Mouse (Mus musculus) MEL (cell line): Measurements from ENCODE around the gene Dynlt1a.
"Not testable (repeated sequence)": the region's sequence is repeated elsewhere in the genome, so short reads cannot be mapped to it uniquely, and the experiment has no call there.

Experiments
- BHLHE40 ChIP-seq: IDR thresholded peaks from 2 replicates; pipeline ENCODE4 v1.6.1; 2012; ENCODE audit warnings: low read depth, mild to moderate bottlenecking, inconsistent platforms, low read length, improper control_type of control experiment, borderline replicate concordance
- CTCF ChIP-seq, 3 experiments: IDR thresholded peaks in 2 of 3; conservative IDR thresholded peaks in 1 of 3; 2 replicates each; pipeline ENCODE4 v1.5.1; 2011 to 2012; ENCODE audit warnings: low read length in 3 of 3, low read depth in 2 of 3, mild to moderate bottlenecking in 2 of 3, improper control_type of control experiment in 1 of 3, inconsistent platforms in 1 of 3, mixed read lengths in 1 of 3, moderate library complexity in 1 of 3; ENCODE audit not compliant: control insufficient read depth in 1 of 3, insufficient read depth in 1 of 3, poor library complexity in 1 of 3, severe bottlenecking in 1 of 3
- ELF1 ChIP-seq: IDR thresholded peaks from 2 replicates; pipeline ENCODE4 v1.6.1; 2014; ENCODE audit warnings: low read depth, mild to moderate bottlenecking, inconsistent platforms, low read length, improper control_type of control experiment, moderate library complexity
- GABPA ChIP-seq: IDR thresholded peaks from 2 replicates; pipeline ENCODE4 v1.6.1; 2012; ENCODE audit warnings: low read depth, mild to moderate bottlenecking, inconsistent platforms, low read length, improper control_type of control experiment, moderate library complexity
- GATA1 ChIP-seq: IDR thresholded peaks from 2 replicates; pipeline ENCODE4 v1.6.1; 2011; ENCODE audit warnings: low read depth, low read length, improper control_type of control experiment
- MYC ChIP-seq: IDR thresholded peaks from 2 replicates; pipeline ENCODE4 v1.6.1; 2011; ENCODE audit warnings: low read depth, mild to moderate bottlenecking, low read length, improper control_type of control experiment, moderate library complexity
- NELFE ChIP-seq: IDR thresholded peaks from 2 replicates; pipeline ENCODE4 v1.6.1; 2011; ENCODE audit warnings: low read depth, low read length, improper control_type of control experiment
- POLR2A ChIP-seq, 2 experiments: IDR thresholded peaks; 2 replicates each; pipeline ENCODE4 v1.6.1; 2011 to 2012; ENCODE audit warnings: low read length in 2 of 2, mild to moderate bottlenecking in 2 of 2, control low read depth in 1 of 2, improper control_type of control experiment in 1 of 2, low read depth in 1 of 2, moderate library complexity in 1 of 2; ENCODE audit not compliant: control insufficient read depth in 1 of 2, insufficient read depth in 1 of 2, poor library complexity in 1 of 2
- SIN3A ChIP-seq: IDR thresholded peaks from 2 replicates; pipeline ENCODE4 v1.6.1; 2012; ENCODE audit warnings: low read length, improper control_type of control experiment, inconsistent platforms
- TAL1 ChIP-seq: IDR thresholded peaks from 2 replicates; pipeline ENCODE4 v1.6.1; 2012; ENCODE audit warnings: mild to moderate bottlenecking, inconsistent platforms, low read length, moderate library complexity, mixed read lengths
- TBP ChIP-seq: IDR thresholded peaks from 2 replicates; pipeline ENCODE4 v1.8.0; 2011; ENCODE audit warnings: low read depth, low read length, improper control_type of control experiment
- TCF12 ChIP-seq: IDR thresholded peaks from 2 replicates; pipeline ENCODE4 v1.6.1; 2014; ENCODE audit warnings: low read depth, mild to moderate bottlenecking, inconsistent platforms, low read length, improper control_type of control experiment, moderate library complexity
- ZC3H11A ChIP-seq: IDR thresholded peaks from 2 replicates; pipeline ENCODE4 v1.6.1; 2012; ENCODE audit warnings: low read depth, mild to moderate bottlenecking, inconsistent platforms, low read length, improper control_type of control experiment
- ZMIZ1 ChIP-seq: IDR thresholded peaks from 2 replicates; pipeline ENCODE4 v1.6.1; 2012; ENCODE audit warnings: low read depth, mild to moderate bottlenecking, inconsistent platforms, low read length, improper control_type of control experiment, moderate library complexity

GRCm38 (mm10) chr17:6325543-6325942, 8.2 kb upstream of the Dynlt1a start:
- TF ChIP-seq SIN3A; CTCF (IDR thresholded peaks at IDR 0.05 in 2 of 3, conservative IDR thresholded peaks at IDR 0.05 in 1 of 3; ENCODE audit: control insufficient read depth in 1 of 3, insufficient read depth in 1 of 3, low read depth in 2 of 3, low read length in 3 of 3, poor library complexity in 1 of 3, severe bottlenecking in 1 of 3); ELF1; TAL1; POLR2A (IDR thresholded peaks at IDR 0.05; ENCODE audit: control insufficient read depth in 1 of 2, insufficient read depth in 1 of 2, low read depth in 1 of 2, low read length in 2 of 2, poor library complexity in 1 of 2); NELFE; ZMIZ1; MYC; TBP; ZC3H11A; GABPA; BHLHE40; GATA1; TCF12: not testable (repeated sequence)
